Mouse (Mus musculus) CD4-positive, CD25-positive, alpha-beta regulatory T cell, adult 4 months (primary cell): ENCODE results near the gene Adig. TPM values are rescaled to one million over a fixed set of nuclear protein-coding genes. Genes with fewer than 3 reads are reported as not detected.

Source experiments
- ATAC-seq: one replicate; pipeline ENCODE4 v1.8.0; 2017
- polyA plus RNA-seq, 2 experiments: library from polyadenylated mRNA; unstranded; fragments of 100-300 nt; shearing (Covaris generic); gene quantifications; one replicate each; pipeline ENCODE4 v1.2.1; 2017

Gene Adig
- not detected for polyA plus RNA-seq

DNA sequence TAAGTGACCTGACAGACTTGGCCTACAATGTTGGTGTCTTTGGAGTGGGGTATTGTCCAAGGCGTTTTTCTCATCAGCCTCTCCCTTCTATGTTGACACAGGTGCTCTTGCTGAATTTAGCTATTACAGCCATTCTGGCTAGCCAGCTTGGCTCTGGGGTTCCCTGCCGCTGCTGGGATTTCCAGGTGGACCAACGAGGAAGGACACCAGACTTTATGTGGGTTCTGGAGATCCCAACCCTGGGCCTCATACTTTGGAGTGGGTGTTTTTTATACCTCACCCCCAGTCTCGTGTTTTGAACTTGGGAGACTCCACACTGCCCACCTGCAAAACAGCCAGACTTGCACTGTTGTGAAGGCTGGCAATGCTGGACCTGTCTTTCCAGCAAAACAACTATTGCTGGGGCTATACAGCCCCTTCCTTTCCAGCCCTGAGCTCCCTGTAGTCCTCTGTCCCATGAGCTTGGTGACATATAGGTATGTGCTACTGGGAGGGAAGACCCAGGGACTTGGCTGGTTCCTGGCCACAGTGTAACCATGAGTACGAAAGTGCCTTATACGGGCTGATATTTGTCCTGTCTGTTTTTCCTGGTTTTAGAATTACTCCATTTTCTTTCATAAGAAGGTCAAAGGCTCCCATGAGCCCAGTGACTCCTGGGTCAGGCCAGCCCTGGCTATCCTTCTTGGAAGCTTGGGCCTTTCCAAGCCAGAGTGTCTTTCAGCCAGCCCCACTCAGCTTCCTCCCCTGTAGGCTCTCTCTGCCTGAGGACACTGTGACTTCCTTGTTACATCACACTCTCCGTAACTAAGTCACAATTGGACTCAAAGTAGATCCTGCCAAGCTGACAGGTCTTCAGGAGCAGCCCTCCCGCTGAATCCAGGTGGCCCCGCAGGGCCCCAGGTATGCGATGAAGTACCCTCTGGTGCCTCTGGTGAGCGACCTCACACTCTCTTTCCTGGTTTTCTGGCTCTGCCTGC is at the start of gene Adig:
Adig (plus strand) TSS at position 777 of the 977 bp plus-strand sequence.
- no peak for ATAC-seq

DNA sequence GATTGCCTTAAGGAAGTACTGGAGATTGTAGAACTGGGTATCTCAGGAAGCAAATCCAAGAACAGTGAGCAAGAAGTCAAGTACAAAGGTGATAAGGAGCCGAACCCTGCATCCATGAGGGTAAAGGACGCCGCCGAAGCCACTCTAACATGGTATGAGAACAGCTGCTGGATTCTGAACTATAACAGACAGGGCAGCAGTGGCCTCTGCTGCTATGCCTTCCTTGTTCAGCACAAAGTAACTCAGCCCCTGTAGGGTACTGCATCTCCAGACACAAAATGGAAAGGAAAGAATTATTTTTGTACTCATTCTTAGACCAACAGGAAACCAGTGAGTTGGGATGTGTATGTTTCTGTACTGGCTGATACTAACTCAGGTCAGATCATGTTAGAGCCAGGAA is 46.0 kb upstream of the Adig start:
- ATAC-seq, result no peak

DNA sequence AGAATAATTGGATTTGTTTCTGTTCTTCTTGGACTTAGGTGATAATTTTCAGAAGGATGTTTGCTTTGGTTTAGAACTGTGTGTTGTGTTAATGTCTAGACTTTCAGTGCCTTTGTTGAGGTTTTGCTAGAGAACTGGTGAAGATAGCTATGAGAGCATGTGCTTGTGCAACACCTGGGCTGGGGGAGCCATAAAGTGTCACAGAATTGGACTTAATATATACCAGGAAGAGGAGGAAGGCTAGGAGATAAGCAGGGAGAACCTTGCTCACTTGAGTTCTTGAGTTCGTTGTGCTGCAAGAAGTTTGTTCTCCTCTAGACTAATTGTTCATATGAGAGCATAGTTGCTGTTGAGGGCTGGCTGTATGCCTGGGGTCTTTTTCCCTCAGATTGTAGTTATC is 44.8 kb upstream of the Adig start:
- no peak for ATAC-seq

DNA sequence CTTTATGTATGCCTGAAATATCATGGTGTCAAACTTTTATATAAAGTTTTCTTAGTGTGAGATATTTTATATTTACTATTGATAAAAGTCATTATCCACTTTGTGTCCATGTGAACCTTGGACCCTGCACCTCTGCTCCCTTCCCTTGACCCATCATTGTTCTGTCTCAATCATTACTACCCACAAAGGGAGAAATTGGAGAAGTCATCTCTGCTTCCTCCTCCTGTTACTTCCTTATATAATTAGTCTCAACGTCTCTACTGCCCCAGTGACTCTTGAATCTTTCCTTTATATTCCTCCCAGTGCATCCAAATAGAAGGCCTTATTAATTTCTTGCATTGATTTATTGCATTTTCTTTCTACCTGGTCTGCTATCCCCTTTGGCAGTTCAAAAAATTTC is 40.0 kb upstream of the Adig start:
- no peak for ATAC-seq

DNA sequence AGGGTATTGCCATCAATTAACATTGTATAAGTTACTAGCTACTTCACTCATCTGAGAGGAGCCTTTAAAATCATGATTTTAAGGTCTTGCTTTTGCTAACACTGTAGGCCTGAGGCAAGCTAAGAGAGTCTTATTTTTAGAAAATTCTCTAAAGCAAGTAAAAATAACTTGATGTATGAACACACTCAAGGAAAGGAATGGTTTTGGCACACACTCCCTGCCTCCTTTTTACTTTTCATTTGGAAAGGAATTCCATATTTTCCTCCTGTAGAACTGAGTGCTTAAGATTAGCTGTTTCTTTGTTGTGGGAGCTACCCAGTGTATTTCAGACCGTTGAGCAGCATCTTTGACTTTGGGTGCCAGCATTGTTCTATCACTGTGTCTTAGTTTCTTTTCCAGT is 28.3 kb upstream of the Adig start:
- ATAC-seq, result no peak

DNA sequence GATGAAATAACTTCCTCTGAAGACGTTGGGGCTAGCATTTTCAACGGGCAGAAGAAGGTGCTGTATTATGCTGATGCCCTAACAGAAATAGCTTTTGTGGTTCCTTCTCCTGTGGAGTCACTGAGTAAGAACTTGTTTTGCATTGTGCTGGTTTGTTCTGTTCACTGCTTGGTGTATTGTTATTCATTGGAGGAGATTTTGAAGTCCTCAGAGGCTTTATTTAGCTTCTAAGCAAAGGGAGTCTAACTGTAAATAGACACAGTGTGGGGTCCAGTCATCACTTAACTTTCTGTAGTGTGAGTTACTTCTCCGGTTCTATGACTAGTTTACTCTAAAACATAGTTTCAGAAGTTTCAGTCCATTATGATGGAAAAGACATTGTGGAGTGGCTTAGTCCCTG is 24.8 kb upstream of the Adig start:
- ATAC-seq, result no peak

DNA sequence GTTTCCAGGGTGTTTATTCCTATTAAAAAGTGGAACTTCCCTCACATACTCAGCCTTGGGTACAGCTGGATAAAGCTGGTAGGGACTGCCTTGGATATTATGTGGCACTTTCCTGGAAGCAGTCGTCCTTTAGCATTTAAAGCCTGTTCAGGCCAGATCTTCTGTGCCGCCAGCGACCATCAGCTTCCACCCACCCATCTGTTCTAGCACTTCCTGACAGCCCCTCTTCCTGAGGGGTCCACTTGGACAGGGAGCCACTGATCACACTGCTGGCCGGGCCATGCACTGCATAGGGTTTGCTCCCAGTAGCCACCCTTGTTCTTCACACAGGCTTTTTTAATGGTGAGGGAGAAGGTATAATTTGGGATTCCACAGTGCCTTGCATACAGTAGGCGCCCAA is 4.0 kb upstream of the Adig start:
- ATAC-seq, result no peak

DNA sequence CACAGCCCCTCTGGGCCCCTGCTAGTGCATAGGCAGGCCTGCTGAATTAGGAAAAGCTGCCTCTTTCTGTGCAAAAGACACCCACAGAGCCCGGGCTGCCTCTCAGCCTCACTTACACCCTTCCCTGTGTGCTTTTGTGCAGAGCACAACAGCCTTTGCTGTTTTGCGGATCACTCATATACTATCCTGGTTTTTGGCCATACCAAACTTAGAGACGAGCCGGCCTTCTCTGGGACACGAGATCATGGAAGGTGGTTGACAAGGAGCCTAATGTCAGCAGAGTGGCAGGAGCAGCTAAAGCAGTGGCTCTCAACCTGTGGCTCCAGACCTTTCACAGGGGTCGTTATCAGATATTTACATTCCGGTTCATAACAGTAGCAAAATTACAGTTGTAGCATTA is 814 bp downstream of the Adig start:
- ATAC-seq, result no peak

DNA sequence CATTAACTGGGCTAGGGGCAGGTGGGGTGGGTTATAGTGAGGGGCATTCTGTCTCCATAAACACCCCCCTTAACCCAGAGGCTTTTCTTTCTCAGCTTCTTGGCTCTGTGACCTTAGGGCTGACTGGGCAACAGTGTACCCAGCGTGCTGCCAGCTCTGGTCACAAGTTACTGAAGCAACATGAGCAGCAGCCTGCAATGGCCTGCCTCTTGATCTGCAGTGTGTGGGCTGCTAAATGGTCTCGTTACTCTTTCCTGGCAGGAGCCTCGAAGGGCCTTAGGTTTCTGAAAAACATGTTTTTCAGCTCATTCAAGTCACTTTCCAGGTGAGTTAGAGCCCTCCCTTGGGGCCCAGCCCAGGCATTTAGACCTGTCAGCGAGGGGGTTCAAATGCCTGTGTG is 1.3 kb downstream of the Adig start:
- no peak for ATAC-seq

DNA sequence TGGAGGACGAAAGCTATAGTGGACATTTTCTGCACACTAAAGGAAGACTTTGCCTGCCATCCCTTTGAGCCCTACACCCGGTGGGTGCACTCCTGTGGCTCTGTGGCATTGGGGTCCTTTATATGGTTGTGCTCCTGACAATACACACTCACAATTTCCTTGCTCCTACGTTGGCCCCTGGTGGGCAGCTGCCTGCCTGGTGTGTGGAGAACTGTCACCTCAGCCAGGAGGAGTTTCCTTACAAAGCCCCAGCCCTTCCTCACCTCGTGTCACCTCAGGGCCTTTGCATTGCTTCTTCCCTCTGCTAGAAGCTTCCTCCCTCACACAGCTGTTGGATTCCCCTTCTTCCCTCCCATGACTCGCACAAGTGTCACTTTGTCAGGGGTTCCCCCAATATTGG is 4.1 kb downstream of the Adig start:
- no peak for ATAC-seq

DNA sequence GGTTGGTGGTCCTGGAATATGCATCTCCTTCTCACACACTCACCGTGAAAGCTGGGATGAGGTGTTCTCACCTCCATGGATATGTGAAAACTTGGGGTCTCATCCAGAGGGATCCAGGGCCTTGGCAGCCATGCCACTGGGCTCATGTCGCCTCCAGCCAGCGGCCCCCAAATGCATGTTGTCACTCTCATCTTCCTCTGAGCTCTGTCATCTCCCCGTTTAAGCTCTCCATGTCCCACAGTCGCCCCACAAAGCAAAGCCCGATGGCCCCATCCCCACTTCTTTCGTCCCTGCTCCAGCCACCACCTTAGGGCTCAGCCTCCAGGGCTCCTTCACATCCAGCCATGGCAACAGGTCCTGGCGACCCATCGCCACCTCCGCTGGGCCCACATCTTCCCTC is 4.6 kb downstream of the Adig start:
- no peak for ATAC-seq

DNA sequence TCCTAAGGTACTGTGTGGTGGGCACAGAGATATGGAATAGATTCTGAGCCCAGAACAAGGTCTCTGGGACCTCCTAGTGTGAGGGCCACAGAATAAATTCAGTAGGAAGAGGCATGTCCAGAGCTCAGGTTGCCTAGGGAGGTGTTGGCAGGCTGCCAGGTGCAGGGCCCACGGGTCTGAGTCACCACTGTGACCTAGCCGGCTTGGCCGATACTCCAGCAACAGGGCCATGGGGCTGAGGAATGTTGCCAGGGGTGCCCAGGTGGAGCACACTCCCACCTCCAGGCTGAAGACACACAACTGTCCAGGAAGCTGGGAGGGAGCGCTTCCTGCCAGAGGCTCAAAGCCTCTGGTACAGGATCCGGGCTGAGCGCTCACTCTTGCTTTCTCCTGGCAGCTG is 8.3 kb downstream of the Adig start:
- ATAC-seq, result no peak

DNA sequence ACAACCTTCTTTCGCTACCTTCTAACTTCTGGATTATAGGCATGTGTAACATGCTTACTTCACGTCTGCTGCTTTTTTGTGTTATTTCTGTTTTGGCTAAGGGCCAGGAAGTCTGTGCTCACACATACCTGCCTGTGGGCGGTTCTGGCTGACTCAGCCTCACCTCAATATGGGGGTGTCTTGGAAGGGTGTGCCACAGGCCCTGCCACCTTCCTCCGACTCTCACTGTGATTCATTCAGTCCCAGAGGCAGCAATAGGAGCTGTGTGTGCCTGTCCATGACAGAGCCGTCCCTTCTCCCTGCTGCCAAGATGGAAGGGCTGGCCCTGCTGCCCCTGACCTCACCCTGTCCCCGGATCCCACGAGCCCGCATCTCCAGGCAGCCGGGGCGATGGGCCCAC is 10.1 kb downstream of the Adig start, which contains the start of gene Arhgap40:
Arhgap40 (plus strand) TSS at position 269 of the 400 bp plus-strand sequence.
- no peak for ATAC-seq

DNA sequence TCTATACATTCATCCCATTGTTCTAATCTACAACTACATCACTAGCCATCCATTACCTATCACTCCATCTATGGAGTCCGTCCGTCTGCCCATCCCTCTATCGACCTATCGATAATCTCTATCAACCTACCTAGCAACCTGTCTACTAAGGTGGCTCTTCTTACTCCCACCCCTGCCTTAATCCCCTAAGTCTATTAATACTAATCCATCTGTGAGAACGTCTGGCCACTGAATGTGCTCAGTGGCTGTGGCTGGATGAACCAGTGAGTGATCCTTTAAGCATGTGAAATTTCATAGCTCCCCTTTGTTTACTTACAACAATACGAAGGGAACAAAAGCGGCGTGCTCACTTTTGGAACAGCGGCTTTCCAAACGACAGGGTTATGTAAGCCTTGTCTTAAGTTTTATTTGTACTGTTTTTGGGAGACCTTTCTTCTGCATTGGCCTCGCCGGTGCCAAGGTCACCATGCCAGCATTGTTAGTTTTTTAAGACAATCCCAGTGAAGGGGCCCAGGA is 11.5 kb downstream of the Adig start:
- no peak for ATAC-seq

DNA sequence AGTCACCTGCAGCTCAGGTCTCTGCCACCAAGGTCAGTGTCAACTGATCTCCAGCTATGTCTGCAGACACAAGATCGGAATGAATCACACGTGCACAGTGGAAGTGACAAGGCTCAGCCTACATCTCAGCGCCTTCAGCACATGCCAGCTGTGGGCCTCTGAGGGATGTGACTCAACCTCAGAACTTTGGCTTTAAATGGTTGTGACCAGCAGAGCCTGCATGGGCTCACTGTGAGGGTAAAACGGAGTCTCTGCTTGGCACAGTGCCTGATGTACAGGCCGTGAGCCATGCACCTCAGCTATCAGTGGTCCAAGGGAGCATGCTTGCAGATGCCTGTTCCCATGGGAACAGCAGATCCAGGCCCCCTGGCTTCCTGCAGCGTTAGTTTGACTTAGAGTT is 16.2 kb downstream of the Adig start:
- ATAC-seq, result no peak

DNA sequence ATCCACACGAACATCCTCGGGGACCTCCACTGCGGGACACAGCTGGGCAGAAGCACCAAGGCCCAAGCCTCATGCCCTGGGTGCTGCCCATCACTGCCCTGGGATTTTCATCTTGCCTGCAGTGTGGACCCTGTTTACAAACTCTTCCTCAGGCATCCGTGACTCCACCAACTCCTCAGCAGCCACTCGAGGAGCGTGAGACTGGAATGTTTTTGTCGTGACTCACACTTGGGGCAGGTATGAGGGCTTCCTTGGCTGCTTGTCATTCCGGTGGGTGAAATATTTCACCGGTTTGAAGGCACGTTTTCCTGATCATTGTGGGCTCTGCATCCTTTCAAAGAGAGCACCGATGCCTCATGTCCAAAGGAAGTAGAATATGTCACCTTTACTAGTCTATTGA is 16.7 kb downstream of the Adig start:
- ATAC-seq, result no peak

DNA sequence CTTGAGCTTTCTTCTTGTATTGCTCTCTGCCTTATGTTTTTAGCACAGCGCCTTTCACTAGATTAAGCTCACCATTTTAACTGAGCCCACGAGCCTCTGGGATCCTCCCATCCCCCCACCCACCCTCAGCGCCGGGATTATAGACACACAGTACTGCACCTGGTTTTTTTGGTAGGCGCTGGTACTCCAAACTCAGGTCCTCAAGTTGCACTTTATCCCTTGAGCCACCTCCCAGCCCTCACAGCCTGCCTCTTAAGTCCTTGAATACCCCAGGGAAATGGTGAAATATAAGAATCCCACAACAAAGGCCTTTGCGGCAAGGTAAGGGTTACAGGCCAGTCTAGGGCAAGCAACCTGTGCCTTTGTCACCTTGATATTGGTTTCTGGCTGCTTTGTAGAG is 17.4 kb downstream of the Adig start:
- ATAC-seq, result no peak

DNA sequence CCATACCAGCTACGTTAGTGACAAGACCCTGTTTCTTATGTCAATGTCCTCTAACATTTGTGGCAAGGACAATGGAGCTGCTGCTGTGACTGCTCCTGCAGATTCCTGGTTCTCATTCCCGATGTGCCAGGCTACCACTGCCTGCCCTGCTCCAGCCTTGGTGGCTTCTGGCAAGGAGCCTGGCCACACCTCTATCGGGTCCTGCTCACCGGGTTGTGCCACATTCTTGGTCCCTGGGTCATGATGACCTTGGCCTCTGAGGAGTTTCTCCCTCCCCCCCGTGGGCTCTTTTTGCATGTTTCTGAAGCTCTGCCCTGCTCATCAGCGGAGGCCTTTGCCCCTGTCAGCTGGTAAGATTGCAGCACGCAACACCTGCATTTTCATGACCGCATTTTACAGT is 20.6 kb downstream of the Adig start:
- ATAC-seq, result no peak

DNA sequence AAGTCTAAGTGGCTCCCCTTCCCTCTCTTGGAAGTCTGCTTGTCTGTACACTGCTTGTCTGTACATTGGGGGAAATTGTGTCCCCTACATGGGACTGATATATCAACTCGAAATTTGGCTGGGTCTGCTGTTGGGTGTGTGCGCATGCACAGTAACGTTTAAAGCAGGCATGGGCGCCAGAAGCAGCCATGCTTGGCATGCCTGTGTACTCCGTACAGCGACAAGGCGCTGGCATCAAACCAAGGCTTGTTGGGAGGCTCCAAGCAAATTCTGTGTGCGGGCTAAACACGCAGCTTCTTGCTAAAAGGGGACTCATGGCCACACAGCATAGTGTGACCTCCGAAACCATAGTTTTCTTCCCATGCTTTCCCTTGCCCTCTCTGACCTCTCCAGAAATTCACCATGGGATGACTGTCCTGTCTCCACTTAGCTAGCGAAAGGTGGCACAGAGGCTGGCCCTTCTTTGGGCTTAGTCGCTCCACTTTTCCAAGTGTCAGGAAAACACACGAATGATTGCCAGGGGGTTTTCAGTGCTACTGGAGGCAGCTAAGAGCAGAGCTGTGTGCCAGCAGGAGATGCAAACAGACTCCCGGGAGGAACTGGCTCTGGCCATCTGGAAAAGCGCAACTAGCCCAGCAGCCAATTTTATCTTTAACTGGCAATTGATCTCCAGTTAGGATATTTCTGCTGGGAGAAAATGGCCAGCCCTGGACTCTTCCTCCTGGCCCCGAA is 21.9 kb downstream of the Adig start:
- no peak for ATAC-seq

DNA sequence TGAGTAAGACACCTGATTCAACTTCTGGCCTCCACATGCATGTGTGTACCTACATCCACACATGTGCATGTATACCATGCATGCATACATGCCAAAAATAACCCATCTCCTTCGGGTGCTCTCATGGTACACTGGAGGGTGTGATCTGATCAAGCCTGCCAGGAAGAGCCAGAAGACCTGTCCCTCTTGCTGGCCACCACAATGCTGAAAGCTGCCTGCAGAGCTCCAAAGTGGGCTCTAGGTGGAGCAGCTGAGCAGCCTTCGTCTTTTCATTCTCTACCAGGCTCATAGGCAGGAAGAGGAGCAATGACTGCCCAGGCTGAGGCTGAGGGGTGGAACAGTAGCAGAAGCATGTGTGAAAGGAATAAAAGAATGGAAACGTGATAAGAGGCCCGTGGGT is 31.7 kb downstream of the Adig start:
- ATAC-seq, result peak; percentile 54

DNA sequence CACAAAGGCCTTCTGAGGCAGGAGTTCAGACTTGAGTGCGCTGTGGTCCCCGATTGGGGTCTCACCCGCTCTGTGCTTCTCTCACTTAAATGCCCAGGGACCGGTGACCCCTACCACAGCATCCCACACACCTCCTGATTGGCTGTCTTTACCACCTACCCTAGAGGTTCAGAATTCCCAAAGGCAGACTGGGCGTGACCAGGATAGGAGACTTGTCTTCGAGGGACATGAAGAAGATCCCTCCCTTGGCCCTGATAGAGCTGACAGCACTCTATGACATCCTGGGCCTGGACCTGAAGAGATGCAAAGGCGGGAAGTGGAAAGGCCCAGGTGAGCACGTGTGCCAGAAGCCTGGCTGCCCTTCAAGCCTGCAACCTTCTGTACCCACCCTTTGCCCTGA is 32.1 kb downstream of the Adig start:
- no peak for ATAC-seq

DNA sequence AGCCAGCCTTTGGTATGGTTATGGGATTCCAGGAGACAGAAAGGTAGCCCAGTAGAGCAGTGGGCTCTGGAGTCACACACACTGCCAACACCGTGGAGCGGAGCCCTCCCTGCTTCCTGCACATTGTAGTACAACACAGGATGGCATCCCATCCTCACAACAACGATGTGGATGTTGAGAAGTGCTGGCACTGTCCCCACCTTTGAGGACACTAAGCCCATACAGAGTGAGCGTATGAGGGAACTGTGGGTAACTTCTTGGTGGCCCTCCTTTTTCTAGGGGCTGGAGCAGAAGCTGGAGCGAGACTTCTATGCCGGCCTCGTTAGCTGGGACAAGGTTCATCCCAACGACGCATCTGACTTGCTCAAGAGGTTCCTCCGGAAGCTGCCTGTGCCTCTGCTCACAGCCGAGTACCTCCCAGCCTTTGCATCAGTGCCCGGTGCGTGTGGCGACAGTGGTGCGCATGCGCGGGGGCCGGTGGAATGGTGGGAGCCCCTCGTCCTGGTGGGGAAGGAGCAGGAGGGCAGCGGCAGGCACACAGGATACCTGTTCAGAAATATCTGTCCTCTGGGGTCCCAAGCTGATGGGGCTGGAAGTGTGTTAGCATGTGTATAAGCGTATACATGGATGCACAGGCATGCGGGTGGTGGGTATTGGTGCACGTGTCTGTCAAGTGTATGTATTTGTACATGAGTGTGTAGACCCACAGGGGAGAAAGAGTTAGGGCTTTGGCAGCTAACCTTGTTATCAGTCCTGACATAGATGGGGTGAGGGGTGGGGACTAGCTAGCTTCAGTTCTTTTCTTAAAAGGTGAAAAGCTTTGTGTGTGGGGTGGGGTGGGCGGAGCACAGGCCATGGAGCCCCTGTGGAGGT is 37.3 kb downstream of the Adig start:
- no peak for ATAC-seq

DNA sequence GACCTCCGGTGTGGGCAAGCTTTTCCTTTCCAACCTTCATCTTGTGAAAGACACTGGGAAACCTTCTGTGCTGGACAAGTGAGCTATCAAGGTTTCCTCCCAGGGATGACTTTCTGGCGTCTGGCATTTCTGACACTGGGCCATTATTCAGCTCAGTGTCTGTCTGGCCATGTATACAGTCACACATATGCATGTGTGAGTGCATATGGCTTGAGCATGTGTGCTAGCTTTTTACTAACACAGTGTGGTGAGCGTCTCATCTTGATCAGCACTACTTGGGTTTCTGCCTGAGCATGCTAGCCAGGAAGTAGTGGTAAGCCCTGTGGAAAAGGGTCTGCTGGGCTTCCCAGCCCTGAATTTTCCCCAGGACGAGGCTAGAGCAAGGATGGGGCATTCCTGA is 38.9 kb downstream of the Adig start:
- ATAC-seq, result no peak
